Mouse (Mus musculus) embryonic facial prominence, embryonic 12.5 days (tissue): ENCODE measurements at regions not wholly inside any gene's neighbourhood (a gene's known extent, or its start where the extent isn't known, plus 50 kb on each side); places are given as distances from the start of the nearest gene placed in this dataset.

Experiments
- ATAC-seq: fragments of 200-750 bp; cut with Nextera tagmentation; 2 replicates; pipeline ENCODE4 v1.8.0; 2017; ENCODE audit not compliant: insufficient number of reproducible peaks, insufficient read depth, low FRiP score, low TSS enrichment
- H3K27ac ChIP-seq: fragments of 300-500 bp; sonication (generic); 2 replicates; pipeline ENCODE4 v1.5.1; 2016; ENCODE audit warnings: mild to moderate bottlenecking
- H3K27me3 ChIP-seq: fragments of 300-500 bp; sonication (generic); 2 replicates; pipeline ENCODE4 v1.6.1; 2016; ENCODE audit warnings: mild to moderate bottlenecking, moderate library complexity
- H3K36me3 ChIP-seq: fragments of 300-500 bp; sonication (generic); 2 replicates; pipeline ENCODE4 v1.6.1; 2016; ENCODE audit warnings: mild to moderate bottlenecking
- H3K4me1 ChIP-seq: fragments of 300-500 bp; sonication (generic); 2 replicates; pipeline ENCODE4 v1.6.1; 2016
- H3K4me2 ChIP-seq: fragments of 300-500 bp; sonication (generic); replicated peaks from 2 replicates; pipeline ENCODE4 v1.6.1; 2016; ENCODE audit warnings: mild to moderate bottlenecking, moderate library complexity
- H3K4me3 ChIP-seq: fragments of 300-500 bp; sonication (generic); 2 replicates; pipeline ENCODE4 v1.5.1; 2016; ENCODE audit warnings: mild to moderate bottlenecking
- H3K9ac ChIP-seq: fragments of 300-500 bp; sonication (generic); 2 replicates; pipeline ENCODE4 v1.6.1; 2016; ENCODE audit warnings: mild to moderate bottlenecking, moderate library complexity
- H3K9me3 ChIP-seq: fragments of 300-500 bp; sonication (generic); 2 replicates; pipeline ENCODE4 v1.6.1; 2016; ENCODE audit warnings: mild to moderate bottlenecking, moderate library complexity
- WGBS: fragments of 180-500 bp; shearing (Covaris S2); methylation state at CpG from one replicate; pipeline ENCODE4 v1.1.7; 2016; 5-methylcytosine and 5-hydroxymethylcytosine counted together

DNA sequence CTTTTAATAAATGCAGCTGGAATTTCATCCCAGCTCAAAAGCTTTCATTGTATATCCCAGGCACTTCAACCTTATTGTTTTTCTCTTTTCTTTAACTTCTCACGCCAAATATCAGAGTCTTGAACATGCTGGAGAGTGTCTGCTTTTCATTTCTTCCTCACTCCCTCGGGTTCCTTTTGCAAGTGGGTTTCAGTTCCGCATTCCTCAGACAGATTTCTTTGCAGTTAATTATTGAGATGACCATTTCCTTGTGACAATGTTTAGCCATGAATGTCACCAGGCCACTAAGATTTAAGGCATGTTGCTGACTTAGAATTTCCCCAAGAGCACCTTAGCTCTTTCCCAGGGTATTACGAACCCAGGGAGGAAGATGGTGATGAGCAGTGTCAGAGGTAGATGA, 417.6 kb upstream of the Rgma start:
- H3K27ac ChIP-seq, result no peak overlapping the region

DNA sequence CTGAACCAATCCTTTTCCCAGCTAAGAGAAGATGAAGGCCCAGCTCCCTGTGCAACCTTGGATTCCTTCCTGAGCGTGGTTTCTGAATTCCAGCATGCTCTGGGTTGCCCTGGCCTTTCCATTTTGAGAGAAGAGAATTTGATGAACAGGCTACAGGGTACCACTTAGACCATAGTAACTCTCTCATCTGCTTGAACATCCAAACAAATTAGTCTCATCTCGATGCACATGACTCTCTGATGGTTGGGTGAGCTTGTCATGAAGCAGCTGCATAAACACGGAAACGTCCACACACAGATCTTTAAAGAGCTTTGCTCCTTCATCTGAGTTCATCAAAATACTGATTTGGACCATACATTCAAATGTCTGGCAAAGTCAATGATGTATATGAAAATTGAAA, 414.0 kb upstream of the Rgma start:
- H3K27me3 ChIP-seq, result no peaks in the 10 kb centered on the region
- H3K9ac ChIP-seq, result no peak overlapping the region
- H3K4me2 ChIP-seq, result no peak overlapping the region
- no peaks in the 10 kb centered on the region for H3K9me3 ChIP-seq
- ATAC-seq, result no peak
- no peak overlapping the region for H3K27ac ChIP-seq
- WGBS, result 70% methylated on average over 4 of the region's 4 CpGs
- no peaks in the 10 kb centered on the region for H3K36me3 ChIP-seq
- H3K4me1 ChIP-seq, result peaks cover 3% of the 10 kb centered on the region; the same call in 1 of the 2 replicates
- no peak overlapping the region for H3K4me3 ChIP-seq

More for the DNA sequence above, 417.6 kb upstream of the Rgma start:
- H3K9ac ChIP-seq, result no peak overlapping the region
- WGBS, result 36% methylated on average over 4 of the region's 4 CpGs
- H3K4me1 ChIP-seq, result peaks cover 3% of the 10 kb centered on the region; the same call in 1 of the 2 replicates
- no peak overlapping the region for H3K4me2 ChIP-seq
- H3K27me3 ChIP-seq, result no peaks in the 10 kb centered on the region
- H3K9me3 ChIP-seq, result no peaks in the 10 kb centered on the region
- H3K4me3 ChIP-seq, result no peak overlapping the region
- no peak for ATAC-seq
- H3K36me3 ChIP-seq, result no peaks in the 10 kb centered on the region

DNA sequence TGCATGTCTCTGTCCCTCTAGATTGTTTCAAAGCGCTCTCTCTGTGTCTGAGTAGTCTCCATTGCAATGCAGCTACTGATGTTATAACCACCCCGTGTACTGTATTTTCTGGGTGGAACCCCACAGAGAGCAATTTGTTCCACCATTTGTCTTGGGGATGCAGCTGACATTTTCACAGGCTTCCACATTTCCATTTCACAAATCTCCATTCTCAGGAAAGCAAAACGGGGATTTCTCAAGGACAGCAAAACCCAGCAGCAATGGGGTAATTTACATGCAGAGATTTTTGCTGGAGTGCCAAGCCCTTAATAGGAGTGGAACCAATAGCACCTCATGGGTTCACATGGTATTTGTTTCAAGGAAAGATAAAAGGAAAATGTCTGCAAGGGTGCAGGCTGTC, 412.5 kb upstream of the Rgma start:
- Histone ChIP-seq H3K4me2 (no peak overlapping the region), H3K27me3 (no peaks in the 10 kb centered on the region), H3K9ac (no peak overlapping the region), H3K4me3 (no peak overlapping the region), H3K27ac (no peak overlapping the region), H3K36me3 (no peaks in the 10 kb centered on the region), H3K4me1 (no peaks in the 10 kb centered on the region; the same call in 1 of the 2 replicates), H3K9me3 (no peaks in the 10 kb centered on the region)
- WGBS, result 54% methylated on average over 3 of the region's 3 CpGs
- no peak for ATAC-seq

DNA sequence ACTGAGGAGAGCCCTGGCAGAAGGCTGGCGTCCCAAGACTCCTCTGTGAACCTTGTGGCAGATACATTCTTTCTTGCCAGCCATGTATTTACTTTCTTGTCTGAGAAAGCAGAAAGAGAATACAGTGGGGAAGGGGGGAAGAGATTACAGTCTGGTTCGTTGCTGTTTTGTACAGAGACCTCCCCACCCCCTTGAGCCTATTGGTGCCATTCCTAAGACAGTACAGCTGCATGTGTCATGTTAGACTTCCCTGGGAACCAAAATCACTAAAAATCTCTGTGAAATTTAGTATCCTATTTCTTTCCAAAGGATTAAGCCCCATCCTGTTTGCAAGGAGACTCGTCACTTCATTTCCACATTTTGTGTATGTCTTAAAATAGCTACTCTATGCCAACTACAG, 411.4 kb upstream of the Rgma start:
- no peak for ATAC-seq
- WGBS, result 62% methylated on average over 3 of the region's 3 CpGs
- H3K9ac ChIP-seq, result no peak overlapping the region
- H3K36me3 ChIP-seq, result no peaks in the 10 kb centered on the region
- no peak overlapping the region for H3K4me2 ChIP-seq
- no peaks in the 10 kb centered on the region for H3K9me3 ChIP-seq
- no peaks in the 10 kb centered on the region for H3K4me1 ChIP-seq
- H3K27me3 ChIP-seq, result no peaks in the 10 kb centered on the region
- no peak overlapping the region for H3K27ac ChIP-seq
- H3K4me3 ChIP-seq, result no peak overlapping the region

DNA sequence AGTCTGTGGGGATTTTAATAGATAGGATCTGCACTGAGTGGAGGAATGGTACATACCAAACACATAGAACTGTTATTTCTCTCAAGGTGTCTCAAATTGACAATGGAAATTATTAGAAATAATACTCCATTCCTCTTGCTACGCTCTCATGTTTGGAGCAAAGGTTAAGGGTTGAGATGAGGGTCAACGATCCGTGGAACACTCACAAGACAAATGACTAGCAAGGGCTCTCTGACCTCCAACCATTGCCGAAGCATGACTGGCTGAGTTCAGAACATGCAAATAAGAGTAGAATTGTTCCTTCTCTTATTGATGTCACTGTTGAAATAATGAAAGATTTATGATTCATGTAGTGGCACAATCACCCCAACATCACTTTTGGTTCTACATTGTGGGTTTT, 407.1 kb upstream of the Rgma start:
- Histone ChIP-seq H3K9me3 (no peaks in the 10 kb centered on the region), H3K4me3 (no peak overlapping the region), H3K27me3 (no peaks in the 10 kb centered on the region), H3K4me1 (no peaks in the 10 kb centered on the region), H3K4me2 (no peak overlapping the region), H3K27ac (no peak overlapping the region), H3K36me3 (no peaks in the 10 kb centered on the region), H3K9ac (no peak overlapping the region)
- ATAC-seq, result no peak
- 59% methylated on average over 4 of the region's 4 CpGs for WGBS

DNA sequence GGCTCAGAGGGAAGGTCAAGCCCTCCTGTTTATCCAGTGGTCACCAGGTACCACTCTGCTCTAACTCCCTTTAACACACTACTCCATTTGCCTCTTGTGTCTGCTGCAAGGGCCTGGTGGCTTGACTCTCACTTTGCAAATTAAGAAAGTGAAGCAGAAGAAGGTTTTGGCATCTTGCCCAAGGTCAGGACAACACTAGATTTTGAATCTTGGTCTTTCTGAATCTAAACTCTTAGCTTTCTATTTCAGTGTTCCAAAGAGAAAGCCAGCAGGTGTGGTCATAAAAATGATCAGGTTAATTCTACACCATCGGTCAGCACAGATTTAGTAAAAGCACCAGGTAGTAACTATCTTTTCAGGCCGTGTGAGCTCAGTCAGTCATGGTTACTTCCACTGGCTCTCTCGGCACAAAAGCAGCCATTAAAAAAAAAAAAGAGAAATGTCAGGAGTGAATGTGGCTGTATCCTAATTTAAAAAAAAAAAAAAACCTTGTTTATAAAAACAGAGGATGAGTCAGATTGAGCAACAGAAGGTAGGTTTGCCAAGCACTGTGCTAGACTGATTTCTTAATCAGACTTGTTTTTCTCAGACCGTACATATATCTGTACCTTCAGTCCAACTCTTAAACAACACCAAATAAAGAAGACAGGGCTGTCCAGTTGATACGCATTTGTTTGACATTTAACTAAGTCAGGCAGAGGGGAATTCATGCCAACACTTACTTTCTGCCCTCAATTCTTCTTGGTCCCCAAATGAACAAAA, 403.6 kb upstream of the Rgma start:
- Histone ChIP-seq H3K4me3 (no peak overlapping the region), H3K27ac (no peak overlapping the region), H3K4me1 (no peaks in the 10 kb centered on the region), H3K9me3 (no peaks in the 10 kb centered on the region), H3K36me3 (no peaks in the 10 kb centered on the region), H3K27me3 (no peaks in the 10 kb centered on the region), H3K4me2 (no peak overlapping the region), H3K9ac (no peak overlapping the region)
- ATAC-seq, result no peak
- WGBS, result 80% methylated on average over 5 of the region's 5 CpGs

DNA sequence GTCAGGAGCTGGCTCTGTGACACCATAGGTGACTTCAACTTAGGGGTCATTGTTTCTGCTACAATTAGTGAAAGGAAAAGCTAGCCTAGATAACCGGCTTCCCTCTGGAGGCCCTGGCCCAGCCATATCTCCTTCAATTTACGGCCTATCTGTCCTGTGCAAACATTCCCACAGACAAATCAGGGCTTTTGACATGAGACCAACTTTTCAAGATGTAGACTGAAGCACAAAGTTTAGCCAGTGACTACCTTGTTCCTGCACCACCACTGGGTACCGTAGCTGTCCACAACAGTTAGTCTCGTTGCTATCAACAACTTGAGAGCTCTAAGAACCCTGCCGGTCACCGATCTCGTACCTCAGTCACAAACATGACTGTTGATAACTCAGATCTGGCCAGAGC, 402.9 kb upstream of the Rgma start:
- Histone ChIP-seq H3K36me3 (no peaks in the 10 kb centered on the region), H3K4me2 (no peak overlapping the region), H3K27ac (no peak overlapping the region), H3K4me1 (no peaks in the 10 kb centered on the region), H3K9ac (no peak overlapping the region), H3K4me3 (no peak overlapping the region), H3K9me3 (no peaks in the 10 kb centered on the region), H3K27me3 (no peaks in the 10 kb centered on the region)
- ATAC-seq, result no peak
- 88% methylated on average over 7 of the region's 7 CpGs for WGBS

DNA sequence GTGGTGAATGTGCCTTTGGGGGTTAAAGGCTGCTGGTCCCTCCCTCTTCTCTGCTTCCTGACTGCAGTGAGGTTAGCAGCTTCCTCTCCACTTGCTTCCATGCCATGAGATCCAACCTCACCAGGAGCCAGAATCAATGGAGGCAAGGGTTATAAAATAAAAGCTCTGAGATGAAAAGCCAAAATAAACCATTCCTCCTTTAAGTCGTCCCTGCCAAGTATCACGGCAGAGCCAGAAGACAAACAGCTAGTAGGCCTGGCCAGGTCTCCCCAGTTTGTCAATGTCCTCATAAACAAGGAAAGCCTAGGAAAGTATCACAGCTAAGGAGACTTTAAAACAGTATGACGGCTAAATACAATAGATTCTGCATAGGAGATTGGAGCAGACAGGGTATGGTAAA, 401.5 kb upstream of the Rgma start:
- Histone ChIP-seq H3K36me3 (no peaks in the 10 kb centered on the region), H3K9ac (no peak overlapping the region), H3K27ac (no peak overlapping the region), H3K4me1 (no peaks in the 10 kb centered on the region), H3K9me3 (no peaks in the 10 kb centered on the region), H3K4me3 (no peak overlapping the region), H3K27me3 (no peaks in the 10 kb centered on the region), H3K4me2 (no peak overlapping the region)
- 86% methylated on average over 3 of the region's 3 CpGs for WGBS
- no peak for ATAC-seq

DNA sequence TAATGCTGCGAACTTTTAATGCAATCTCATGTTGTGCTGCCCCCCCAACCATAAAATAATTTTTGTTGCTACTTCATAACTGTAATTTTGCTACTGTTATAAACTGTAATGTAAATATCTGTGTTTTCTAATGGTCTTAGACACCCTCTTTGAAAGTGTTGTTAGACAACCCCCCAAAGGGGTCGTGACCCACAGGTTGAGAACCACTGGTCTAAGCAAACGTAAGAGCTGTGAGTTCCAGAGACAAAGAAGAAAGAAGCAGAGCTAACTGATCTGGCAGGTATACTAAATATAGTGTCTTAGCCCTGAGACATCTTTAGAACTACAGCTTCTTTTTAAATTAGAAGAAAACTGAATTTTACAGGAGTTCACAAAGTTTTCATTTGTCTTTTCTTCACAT, 400.9 kb upstream of the Rgma start:
- Histone ChIP-seq H3K36me3 (no peaks in the 10 kb centered on the region), H3K27ac (no peak overlapping the region), H3K4me3 (no peak overlapping the region), H3K4me1 (no peaks in the 10 kb centered on the region), H3K4me2 (no peak overlapping the region), H3K9me3 (no peaks in the 10 kb centered on the region), H3K27me3 (no peaks in the 10 kb centered on the region), H3K9ac (no peak overlapping the region)
- 79% methylated on average over 3 of the region's 3 CpGs for WGBS
- no peak for ATAC-seq

DNA sequence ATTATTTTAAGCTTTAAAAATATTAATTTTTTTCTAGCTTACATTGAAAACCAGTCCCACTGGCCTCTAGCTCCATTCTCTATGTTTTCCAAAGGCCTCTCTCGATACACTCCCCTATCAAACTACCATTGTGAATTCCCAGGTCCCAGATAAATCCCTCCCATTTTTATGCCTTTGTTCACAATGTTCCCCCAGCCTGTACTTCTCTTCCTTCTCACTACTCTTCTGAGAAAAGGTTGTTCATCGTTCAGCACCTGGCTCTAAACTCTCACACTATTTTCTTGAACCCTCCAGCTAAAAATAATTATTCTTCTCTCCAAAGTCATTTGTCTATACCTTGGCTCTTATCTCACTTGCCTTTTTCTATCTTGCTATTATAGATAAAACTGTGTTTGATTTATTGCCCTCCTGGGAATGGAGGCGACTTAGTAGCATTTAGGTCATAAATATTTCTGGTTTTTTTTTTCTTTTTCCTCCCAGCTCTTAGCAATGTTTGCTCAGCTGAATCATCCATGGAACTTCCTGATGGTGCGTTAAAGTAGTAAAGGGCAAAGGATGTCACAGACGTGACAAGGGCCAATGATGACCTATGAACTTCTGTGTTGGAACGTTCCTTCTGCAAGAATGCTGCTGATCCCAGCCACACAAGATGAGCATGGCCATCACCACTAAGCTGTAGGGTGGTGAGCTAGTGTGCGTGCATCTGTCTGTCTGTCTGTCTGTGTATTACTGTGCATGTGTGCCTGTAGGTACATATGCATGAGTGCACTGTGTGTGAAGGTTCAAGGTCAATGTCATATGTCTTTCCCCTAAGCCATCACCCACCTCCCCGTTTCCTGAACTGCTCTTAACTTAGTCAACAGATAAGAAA, 384.5 kb upstream of the Rgma start:
- Histone ChIP-seq H3K9me3 (no peaks in the 10 kb centered on the region), H3K27ac (no peak overlapping the region), H3K4me3 (no peak overlapping the region), H3K27me3 (no peaks in the 10 kb centered on the region), H3K4me1 (no peaks in the 10 kb centered on the region), H3K36me3 (no peaks in the 10 kb centered on the region), H3K4me2 (no peak overlapping the region), H3K9ac (no peak overlapping the region)
- ATAC-seq, result no peak
- 69% methylated on average over 8 of the region's 8 CpGs for WGBS

DNA sequence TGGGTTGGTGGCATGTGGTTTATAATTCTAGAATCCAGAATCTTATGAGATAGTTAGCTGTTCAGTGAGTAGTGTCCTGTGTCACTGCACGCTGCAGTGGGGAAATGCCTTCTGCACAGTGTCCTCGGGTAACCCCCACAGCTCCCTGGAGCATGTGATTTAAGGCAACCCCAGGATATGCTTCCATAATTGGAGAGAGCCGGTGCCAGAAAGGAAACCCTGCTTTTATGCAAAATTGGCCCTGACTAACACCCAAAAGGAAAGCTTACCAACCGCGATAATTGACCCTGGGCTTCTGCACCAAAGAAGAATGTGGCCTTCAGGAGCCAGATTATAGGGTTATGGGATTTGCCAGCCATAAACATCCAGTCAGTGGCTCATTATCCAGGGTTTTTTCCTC, 376.9 kb upstream of the Rgma start:
- no peak for ATAC-seq
- 44% methylated on average over 5 of the region's 5 CpGs for WGBS
- no peak overlapping the region for H3K27ac ChIP-seq

DNA sequence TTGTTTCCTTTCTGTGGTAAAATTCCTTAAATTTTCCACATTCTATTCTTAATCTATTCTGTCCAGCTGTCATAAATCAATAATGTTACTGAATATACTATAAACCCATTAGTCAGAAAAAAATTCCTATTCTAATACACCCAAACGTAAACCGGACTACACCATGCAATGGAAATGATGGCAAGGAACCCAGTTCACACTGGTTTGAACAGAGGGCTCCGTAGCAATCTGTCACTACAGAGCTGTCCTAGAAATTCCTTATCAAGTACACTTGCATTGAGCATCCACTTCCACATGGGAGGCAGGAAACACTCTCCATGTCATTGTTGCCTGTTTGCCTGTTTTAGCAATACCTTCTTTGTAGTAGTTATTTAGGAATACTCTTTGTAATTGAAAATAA, 356.2 kb upstream of the Rgma start:
- Histone ChIP-seq H3K4me3 (no peak overlapping the region), H3K27me3 (no peaks in the 10 kb centered on the region), H3K4me1 (no peaks in the 10 kb centered on the region), H3K36me3 (no peaks in the 10 kb centered on the region), H3K27ac (no peak overlapping the region), H3K9me3 (no peaks in the 10 kb centered on the region), H3K4me2 (no peak overlapping the region), H3K9ac (no peak overlapping the region)
- ATAC-seq, result no peak
- WGBS, result 78% methylated on average over 3 of the region's 3 CpGs

More for the DNA sequence above, 376.9 kb upstream of the Rgma start:
- Histone ChIP-seq H3K4me1 (no peaks in the 10 kb centered on the region), H3K36me3 (no peaks in the 10 kb centered on the region), H3K4me2 (no peak overlapping the region), H3K4me3 (no peak overlapping the region), H3K9me3 (no peaks in the 10 kb centered on the region), H3K9ac (no peak overlapping the region), H3K27me3 (no peaks in the 10 kb centered on the region; the same call in 1 of the 2 replicates)
